Mouse (Mus musculus) bone marrow macrophage, adult 2 months (primary cell): ENCODE measurements around the gene Gm49337.

ENCODE experiments used
- CTCF ChIP-seq: IDR thresholded peaks from 2 replicates; pipeline ENCODE4 v1.5.1; 2012; ENCODE audit warnings: low read depth, mild to moderate bottlenecking, low read length, moderate library complexity
- POLR2A ChIP-seq: IDR thresholded peaks from 2 replicates; pipeline ENCODE4 v1.6.1; 2012; ENCODE audit warnings: mild to moderate bottlenecking, low read depth, low read length, borderline replicate concordance

GRCm38 (mm10) chr4:116149812-116150155, 23.4 kb upstream of the Gm49337 start:
- TF ChIP-seq CTCF (no peak), POLR2A (no peak)
